Mouse (Mus musculus): ENCODE data around the gene Kdsr.

DNA sequence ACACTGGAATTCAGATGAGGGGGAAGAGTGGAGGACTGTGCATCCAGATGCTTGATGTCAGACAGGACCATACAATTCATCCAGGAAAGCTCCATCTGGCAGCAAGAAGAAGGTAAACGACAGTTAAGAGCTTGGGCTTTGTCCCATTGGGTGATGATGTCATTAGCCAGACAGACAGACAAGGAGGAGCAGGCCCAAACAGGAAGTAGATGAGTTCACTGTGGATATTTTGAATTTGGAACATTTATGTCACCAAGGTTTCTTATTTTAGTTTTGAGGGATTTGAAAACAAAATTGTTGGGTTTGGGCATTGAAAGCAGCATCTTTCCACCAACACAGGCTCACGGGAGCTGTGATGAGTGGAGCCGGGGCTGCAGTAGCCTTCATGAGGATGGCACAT lies 75.0 kb downstream of the Kdsr start:
- TF ChIP-seq CTCF (IDR thresholded peaks at IDR 0.05; ENCODE audit: low read depth, low read length) (no peak), EP300 (IDR thresholded peaks at IDR 0.05; ENCODE audit: insufficient read depth, low read depth, low read length) (no peak)

All from ES-Bruce4 (cell line).